Mouse (Mus musculus): ENCODE data around the gene Atxn7. TPM values are rescaled to one million over a fixed set of nuclear protein-coding genes. Genes with fewer than 3 reads are reported as not detected.
"Not testable (repeated sequence)": the region's sequence is repeated elsewhere in the genome, so short reads cannot be mapped to it uniquely, and the experiment has no call there.

Gene Atxn7
- total RNA-seq (2021): 10 to 100 TPM; 20.4 to 23.3 TPM
- long read RNA-seq, experiment 1, full-length matches to known transcripts: 5 of 22 reads
- long read RNA-seq, experiment 1, partial matches to known transcripts: 10 of 22 reads
- long read RNA-seq, experiment 1, other reads (novel, unspliced or antisense): 7 of 22 reads
- long read RNA-seq, experiment 2, partial matches to known transcripts: 2 of 8 reads
- long read RNA-seq, experiment 2, other reads (novel, unspliced or antisense): 6 of 8 reads

- peak; percentile 32 for DNase-seq (ENCODE audit: low spot score)
Measured at GRCm38 (mm10) chr14:13961401-13962112, at the start of gene Atxn7, which contains the start of gene Thoc7. Atxn7 (plus strand) TSS chr14:13961440. Thoc7 (minus strand) TSS chr14:13961852.

GRCm38 (mm10) chr14:13914387-13915082 lies 46.7 kb upstream of the Atxn7 start, which contains the start of gene Gm281:
Gm281 (minus strand) TSS chr14:13914478.
- no peak for DNase-seq (ENCODE audit: low spot score)

GRCm38 (mm10) chr14:13915207-13915606 lies 46.0 kb upstream of the Atxn7 start:
- DNase-seq (ENCODE audit: low spot score): no peak

DNA sequence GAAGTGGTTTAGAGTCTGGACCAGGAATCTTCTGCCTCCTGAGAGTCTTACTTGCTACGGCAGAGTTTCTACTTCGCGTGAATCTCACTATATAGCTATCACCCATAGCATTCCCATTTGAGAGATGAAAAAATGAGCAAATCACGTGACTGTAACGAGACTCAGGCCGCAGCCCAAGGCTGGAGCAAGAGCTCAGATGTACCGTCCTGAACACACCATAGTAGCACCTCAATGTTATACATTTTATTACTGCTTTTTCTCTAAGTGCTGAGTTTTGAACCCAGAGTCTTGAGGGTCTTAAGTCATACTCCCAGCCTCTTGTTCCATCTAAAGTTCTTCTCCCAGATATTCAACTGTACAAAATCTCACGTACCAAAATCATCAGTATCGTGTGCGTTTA lies 44.0 kb upstream of the Atxn7 start:
- DNase-seq (ENCODE audit: low spot score): no peak

DNA sequence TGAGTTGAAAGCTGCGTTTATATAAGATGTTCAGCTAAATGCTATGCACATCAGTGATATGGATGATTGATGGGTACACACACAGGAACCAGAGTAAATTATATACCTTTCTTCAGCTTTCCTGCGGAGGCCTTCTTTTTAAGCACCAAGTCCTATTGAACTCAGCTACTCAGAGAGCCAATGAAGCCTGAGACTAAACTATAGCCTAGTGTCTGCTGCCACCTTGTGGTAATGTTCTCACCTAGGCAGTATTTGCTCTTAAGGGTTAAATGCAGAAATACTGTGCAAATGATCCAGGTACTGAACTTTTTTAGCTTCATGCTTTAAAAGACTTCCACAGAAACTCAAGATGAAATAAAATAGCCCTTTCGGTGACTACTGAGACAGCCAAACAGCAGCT lies 43.6 kb upstream of the Atxn7 start:
- DNase-seq (ENCODE audit: low spot score): peak; percentile 44

GRCm38 (mm10) chr14:13933290-13934051 lies 27.8 kb upstream of the Atxn7 start:
- peak; percentile 3 for DNase-seq (ENCODE audit: low spot score)

- no peak for DNase-seq (ENCODE audit: low spot score)
Measured at GRCm38 (mm10) chr14:13934052-13934371, 27.2 kb upstream of the Atxn7 start.

- no peak for DNase-seq (ENCODE audit: low spot score)
Measured at GRCm38 (mm10) chr14:13944686-13945085, 16.6 kb upstream of the Atxn7 start.

DNA sequence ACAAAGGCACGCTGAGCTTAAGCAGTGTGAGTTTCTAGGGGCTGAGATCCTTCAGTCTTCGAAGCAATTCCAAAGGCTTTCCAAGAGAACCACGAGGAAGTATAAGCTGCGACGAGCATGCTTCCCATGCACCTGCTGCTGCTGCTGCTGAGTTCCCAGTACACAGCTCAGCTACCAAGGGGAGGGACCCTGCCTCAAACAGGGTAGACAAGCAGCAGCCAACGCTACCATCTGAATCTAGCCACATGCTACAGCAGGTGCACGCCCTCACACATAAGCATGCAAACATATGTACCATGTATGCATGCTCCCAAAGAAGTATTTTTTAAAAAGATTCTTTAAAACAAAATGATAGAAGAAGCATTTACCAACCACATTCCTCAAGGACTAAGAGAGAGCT lies 12.9 kb upstream of the Atxn7 start:
- DNase-seq (ENCODE audit: low spot score): no peak

- DNase-seq (ENCODE audit: low spot score): no peak
Measured at GRCm38 (mm10) chr14:13950401-13950800, 10.8 kb upstream of the Atxn7 start.

- DNase-seq (ENCODE audit: low spot score): not testable (repeated sequence)
Measured at GRCm38 (mm10) chr14:13952151-13952550, 9.1 kb upstream of the Atxn7 start.

- DNase-seq (ENCODE audit: low spot score): no peak
Measured at GRCm38 (mm10) chr14:13960079-13960478, 1.2 kb upstream of the Atxn7 start.

- DNase-seq (ENCODE audit: low spot score): peak; percentile 66
Measured at GRCm38 (mm10) chr14:13960482-13961325, 536 bp upstream of the Atxn7 start.

- no peak for DNase-seq (ENCODE audit: low spot score)
Measured at GRCm38 (mm10) chr14:13962476-13962875, 1.2 kb downstream of the Atxn7 start.

DNA sequence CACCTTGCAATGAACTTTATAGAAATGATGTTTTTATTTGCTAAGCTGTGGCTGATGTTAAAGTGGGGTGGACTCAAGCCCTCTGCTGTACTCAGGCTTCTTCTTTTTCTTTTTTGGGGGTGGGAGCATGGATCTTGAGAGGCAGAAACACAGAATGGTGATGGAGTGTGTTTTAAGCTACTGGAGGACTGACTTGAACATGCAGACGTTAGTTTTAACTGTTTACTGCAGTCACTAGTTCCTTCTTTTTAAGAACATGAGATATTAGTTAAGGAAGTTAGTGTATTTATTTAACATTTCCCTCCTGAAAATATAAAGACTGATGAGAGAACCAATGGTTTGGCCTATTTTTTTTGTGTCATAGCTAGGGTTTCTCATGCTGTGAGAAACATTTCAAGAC lies 2.3 kb downstream of the Atxn7 start:
- DNase-seq (ENCODE audit: low spot score): no peak

- no peak for DNase-seq (ENCODE audit: low spot score)
Measured at GRCm38 (mm10) chr14:13967607-13968006, 6.4 kb downstream of the Atxn7 start.

DNA sequence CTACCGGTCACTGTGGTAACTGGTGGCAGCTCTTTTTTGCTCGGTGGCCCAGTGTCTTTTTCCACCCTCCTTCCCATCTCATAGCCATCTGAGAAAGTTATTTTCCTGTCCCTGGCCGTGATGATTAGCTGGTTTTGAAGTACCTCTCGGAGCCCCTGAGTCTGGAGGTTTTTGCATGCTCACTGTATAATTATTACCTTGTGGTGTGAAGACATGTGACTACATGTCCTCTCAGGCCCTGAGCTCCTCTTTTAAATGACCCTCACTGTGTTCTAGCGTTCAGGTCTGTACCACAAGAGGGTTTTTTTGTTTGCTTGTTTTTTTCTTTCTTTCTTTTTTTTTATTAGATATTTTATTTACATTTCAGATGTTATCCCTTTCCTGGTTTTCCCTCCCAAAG lies 7.2 kb downstream of the Atxn7 start:
- DNase-seq (ENCODE audit: low spot score): no peak

DNA sequence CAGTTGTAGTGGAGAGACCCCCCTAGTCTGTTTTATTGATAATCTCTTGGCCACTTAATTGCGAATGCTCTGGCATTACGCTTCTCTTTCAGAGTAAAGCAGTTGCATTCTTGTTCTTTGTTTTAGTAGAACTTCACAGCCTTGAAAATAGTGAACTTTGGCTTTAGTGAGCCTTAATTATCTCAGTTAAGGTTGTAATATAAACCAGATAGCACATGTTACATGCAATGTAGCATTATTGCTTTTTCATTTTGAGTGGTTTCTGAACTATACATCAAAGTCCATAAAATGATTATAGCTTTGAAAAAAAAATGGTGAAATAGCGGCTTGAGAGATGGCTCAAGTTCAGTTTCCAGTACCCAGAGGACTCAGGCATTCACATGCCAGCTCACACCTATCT lies 9.3 kb downstream of the Atxn7 start:
- no peak for DNase-seq (ENCODE audit: low spot score)

GRCm38 (mm10) chr14:13971644-13972234 lies 10.5 kb downstream of the Atxn7 start:
- no peak for DNase-seq (ENCODE audit: low spot score)

DNA sequence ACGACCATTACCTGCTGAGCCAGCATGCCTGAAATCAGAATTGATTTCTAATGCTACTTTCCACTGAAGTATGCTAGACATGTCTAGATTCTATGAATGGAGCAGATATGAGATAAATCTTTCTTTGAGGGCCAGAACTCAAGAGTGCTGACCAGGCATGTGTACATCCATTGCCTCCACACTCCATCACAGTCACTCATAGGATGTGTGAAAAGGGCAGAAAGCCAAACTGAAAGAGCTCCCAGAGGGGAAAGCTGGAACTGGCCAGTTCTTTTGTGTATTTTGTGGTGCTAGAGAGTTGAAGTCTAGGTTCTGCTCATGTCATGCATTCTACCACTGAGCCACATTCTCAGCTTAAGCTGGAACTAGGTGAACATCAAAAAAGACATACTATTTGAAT lies 16.3 kb downstream of the Atxn7 start:
- DNase-seq (ENCODE audit: low spot score): no peak

GRCm38 (mm10) chr14:13981286-13981685 lies 20.0 kb downstream of the Atxn7 start:
- DNase-seq (ENCODE audit: low spot score): peak; percentile 22

All from gastrocnemius, adult 18-20 months (tissue).